Mouse (Mus musculus): ENCODE data around the gene Nol4l.

- TF ChIP-seq CHD1 (IDR thresholded peaks at IDR 0.05; ENCODE audit: low read depth, low read length), result no peak
- no peak for TF ChIP-seq TAL1 (IDR thresholded peaks at IDR 0.05; ENCODE audit: low read length)
- TF ChIP-seq EP300 (IDR thresholded peaks at IDR 0.05; ENCODE audit: low read depth in 1 of 2, low read length in 2 of 2), result no peak
- TF ChIP-seq NELFE (IDR thresholded peaks at IDR 0.05; ENCODE audit: low read depth, low read length), result no peak
- no peak for TF ChIP-seq CTCF (IDR thresholded peaks at IDR 0.05 in 2 of 3, conservative IDR thresholded peaks at IDR 0.05 in 1 of 3; ENCODE audit: control insufficient read depth in 1 of 3, insufficient read depth in 1 of 3, low read depth in 2 of 3, low read length in 3 of 3, poor library complexity in 1 of 3, severe bottlenecking in 1 of 3)
- TF ChIP-seq POLR2A (IDR thresholded peaks at IDR 0.05; ENCODE audit: control insufficient read depth in 1 of 2, insufficient read depth in 1 of 2, low read depth in 1 of 2, low read length in 2 of 2, poor library complexity in 1 of 2), result no peak
- no peak for TF ChIP-seq E2F4 (IDR thresholded peaks at IDR 0.05; ENCODE audit: borderline replicate concordance, low read depth, low read length)
- no peak for TF ChIP-seq HCFC1 (IDR thresholded peaks at IDR 0.05; ENCODE audit: low read depth, low read length)
- no peak for TF ChIP-seq BHLHE40 (IDR thresholded peaks at IDR 0.05; ENCODE audit: borderline replicate concordance, low read depth, low read length)
- TF ChIP-seq POLR2AphosphoS2 (IDR thresholded peaks at IDR 0.05; ENCODE audit: low read length), result no peak
These were observed 7.5 kb downstream of the Nol4l start for GRCm38 (mm10) chr2:153522270-153522669.

All from MEL (cell line).